Mouse (Mus musculus): Measurements from ENCODE around the gene 4930467E23Rik. TPM values are rescaled to one million over a fixed set of nuclear protein-coding genes. Genes with fewer than 3 reads are reported as not detected.
A peak's percentile ranks its signal among the peaks of the same experiment; 100 is the strongest.
"Not testable (repeated sequence)": the region's sequence is repeated elsewhere in the genome, so short reads cannot be mapped to it uniquely, and the experiment has no call there.

Gene 4930467E23Rik
- total RNA-seq, 2 experiments from 2014 or later: 0.22 to 0.47 TPM

- intact Hi-C loops (cut with DNase I); DNase-seq: not testable (repeated sequence)
Measured at GRCm38 (mm10) chr8:19708976-19709375, 20.4 kb upstream of the 4930467E23Rik start.

GRCm38 (mm10) chr8:19709488-19709887, 19.9 kb upstream of the 4930467E23Rik start:
- DNase-seq; intact Hi-C loops (cut with DNase I): not testable (repeated sequence)

GRCm38 (mm10) chr8:19711171-19711860, 18.1 kb upstream of the 4930467E23Rik start:
- DNase-seq; intact Hi-C loops (cut with DNase I): not testable (repeated sequence)

- DNase-seq; intact Hi-C loops (cut with DNase I): not testable (repeated sequence)
Measured at GRCm38 (mm10) chr8:19712227-19712750, 17.1 kb upstream of the 4930467E23Rik start.

GRCm38 (mm10) chr8:19712816-19713215, 16.6 kb upstream of the 4930467E23Rik start:
- intact Hi-C loops (cut with DNase I); DNase-seq: not testable (repeated sequence)

- intact Hi-C loops (cut with DNase I); DNase-seq: not testable (repeated sequence)
Measured at GRCm38 (mm10) chr8:19713232-19713834, 16.0 kb upstream of the 4930467E23Rik start.

- intact Hi-C loops (cut with DNase I): not testable (repeated sequence)
Measured at GRCm38 (mm10) chr8:19714426-19714825, 14.9 kb upstream of the 4930467E23Rik start.

GRCm38 (mm10) chr8:19715266-19715665, 14.1 kb upstream of the 4930467E23Rik start:
- DNase-seq; intact Hi-C loops (cut with DNase I): not testable (repeated sequence)

More at GRCm38 (mm10) chr8:19714426-19714825, 14.9 kb upstream of the 4930467E23Rik start:
- not testable (repeated sequence) for DNase-seq

GRCm38 (mm10) chr8:19717851-19718250, 11.5 kb upstream of the 4930467E23Rik start:
- DNase-seq; intact Hi-C loops (cut with DNase I): not testable (repeated sequence)

- intact Hi-C loops (cut with DNase I); DNase-seq: not testable (repeated sequence)
Measured at GRCm38 (mm10) chr8:19719513-19719912, 9.9 kb upstream of the 4930467E23Rik start.

- DNase-seq; intact Hi-C loops (cut with DNase I): not testable (repeated sequence)
Measured at GRCm38 (mm10) chr8:19724871-19725270, 4.5 kb upstream of the 4930467E23Rik start.

GRCm38 (mm10) chr8:19751773-19752172, 22.4 kb downstream of the 4930467E23Rik start:
- intact Hi-C loops (cut with DNase I); DNase-seq: not testable (repeated sequence)

- DNase-seq; intact Hi-C loops (cut with DNase I): not testable (repeated sequence)
Measured at GRCm38 (mm10) chr8:19754178-19754577, 24.8 kb downstream of the 4930467E23Rik start.

GRCm38 (mm10) chr8:19754961-19755360, 25.6 kb downstream of the 4930467E23Rik start:
- intact Hi-C loops (cut with DNase I); DNase-seq: not testable (repeated sequence)

- DNase-seq; intact Hi-C loops (cut with DNase I): not testable (repeated sequence)
Measured at GRCm38 (mm10) chr8:19761660-19762059, 32.3 kb downstream of the 4930467E23Rik start.

GRCm38 (mm10) chr8:19762860-19763592, 33.6 kb downstream of the 4930467E23Rik start:
- DNase-seq: peak in 1 of 2 experiments; percentile 30
- intact Hi-C loops (cut with DNase I): not testable (repeated sequence)

- intact Hi-C loops (cut with DNase I); DNase-seq: not testable (repeated sequence)
Measured at GRCm38 (mm10) chr8:19765531-19765930, 36.2 kb downstream of the 4930467E23Rik start.

GRCm38 (mm10) chr8:19773461-19773860, 44.1 kb downstream of the 4930467E23Rik start:
- intact Hi-C loops (cut with DNase I); DNase-seq: not testable (repeated sequence)

GRCm38 (mm10) chr8:19776311-19776710, 46.9 kb downstream of the 4930467E23Rik start:
- intact Hi-C loops (cut with DNase I); DNase-seq: not testable (repeated sequence)

GRCm38 (mm10) chr8:19777500-19777899, 48.1 kb downstream of the 4930467E23Rik start:
- DNase-seq; intact Hi-C loops (cut with DNase I): not testable (repeated sequence)

Data from heart, postnatal 36 days (tissue).